Mouse (Mus musculus) E14TG2a.4 (cell line): ENCODE data around the gene Kirrel3.

Source experiments
- H3K27me3 ChIP-seq: 2 replicates; pipeline ENCODE4 v1.6.1; 2014; ENCODE audit warnings: low read length, control low read depth; ENCODE audit not compliant: insufficient read depth
- H3K36me3 ChIP-seq: 2 replicates; pipeline ENCODE4 v1.6.1; 2014; ENCODE audit warnings: low read length, control low read depth; ENCODE audit not compliant: insufficient read depth
- H3K4me1 ChIP-seq: replicated peaks from 2 replicates; pipeline ENCODE4 v1.6.1; 2014; ENCODE audit warnings: low read depth, low read length, control low read depth
- H3K4me3 ChIP-seq: replicated peaks from 2 replicates; pipeline ENCODE4 v1.5.1; 2014; ENCODE audit warnings: mild to moderate bottlenecking, low read length
- H3K9me3 ChIP-seq: 2 replicates; pipeline ENCODE4 v1.6.1; 2014; ENCODE audit warnings: low read length, control low read depth
- CTCF ChIP-seq: conservative IDR thresholded peaks from 2 replicates; pipeline ENCODE4 v1.5.1; 2014; ENCODE audit warnings: low read length
- NANOG ChIP-seq: IDR thresholded peaks from 2 replicates; pipeline ENCODE4 v1.6.1; 2014; ENCODE audit warnings: borderline replicate concordance, low read length, mixed read lengths
- POU5F1 ChIP-seq: IDR thresholded peaks from 2 replicates; pipeline ENCODE4 v1.6.1; 2014; ENCODE audit warnings: low read length, borderline replicate concordance

The Kirrel3 gene

DNA sequence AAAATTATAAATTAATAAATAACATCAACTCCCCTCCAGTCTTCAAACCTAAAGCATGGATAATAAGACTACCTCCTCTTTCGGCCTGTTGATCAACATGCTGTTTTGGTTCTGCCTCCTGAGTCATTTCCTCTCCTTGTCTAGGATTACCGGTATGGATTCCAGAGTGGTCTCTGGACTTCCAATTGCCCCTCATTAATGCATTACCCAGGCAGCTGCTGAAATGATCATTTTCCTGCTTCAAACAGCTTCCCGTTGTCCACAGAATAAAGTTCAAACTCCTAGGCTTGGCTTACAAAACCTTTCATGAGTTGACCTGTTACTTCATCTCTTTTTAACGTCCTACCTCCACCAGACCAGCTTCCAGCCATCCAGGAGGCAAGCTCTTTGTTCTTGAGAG is 309.5 kb downstream of the Kirrel3 start:
- Histone ChIP-seq H3K4me1 (no peaks in the 10 kb centered on the region), H3K27me3 (no peaks in the 10 kb centered on the region), H3K36me3 (no peaks in the 10 kb centered on the region), H3K4me3 (no peak overlapping the region), H3K9me3 (peaks cover 5% of the 10 kb centered on the region; the same call in 1 of the 2 replicates)
- TF ChIP-seq POU5F1 (no peak), NANOG (no peak), CTCF (no peak)

DNA sequence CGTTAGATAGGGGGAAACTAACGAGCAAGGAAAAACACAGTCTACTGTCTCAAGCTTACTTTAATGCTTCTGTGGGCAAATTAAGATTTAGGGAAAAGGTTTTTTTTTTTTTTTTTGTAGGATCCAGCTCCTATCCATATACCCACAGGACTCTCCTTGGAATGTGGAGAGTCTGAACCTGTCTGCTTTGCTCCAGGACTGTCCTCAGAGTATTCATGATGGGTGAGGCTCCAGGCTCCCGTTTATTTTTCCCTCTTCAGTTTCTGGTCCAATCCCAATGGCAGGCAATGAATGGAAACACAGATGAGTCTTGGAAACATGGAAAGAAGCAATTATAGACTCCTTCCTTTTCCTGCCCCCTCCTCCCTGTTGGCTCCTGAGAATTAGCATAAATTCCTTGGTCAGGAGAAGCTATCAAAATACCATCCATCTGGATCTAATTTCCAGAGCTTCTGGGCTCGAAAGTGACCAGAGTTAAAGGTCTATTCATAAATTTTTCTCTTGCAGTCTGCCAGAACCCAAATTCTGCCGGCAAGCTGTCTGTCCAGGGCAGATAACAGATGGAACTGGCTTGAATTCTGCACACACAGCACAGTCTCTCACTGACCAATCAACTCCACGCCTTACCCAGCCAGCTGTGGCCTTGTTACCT is 312.1 kb downstream of the Kirrel3 start:
- H3K4me1 ChIP-seq: no peaks in the 10 kb centered on the region
- no peaks in the 10 kb centered on the region; the same call in 1 of the 2 replicates for H3K27me3 ChIP-seq
- H3K36me3 ChIP-seq: no peaks in the 10 kb centered on the region
- H3K9me3 ChIP-seq: peaks cover 5% of the 10 kb centered on the region; the same call in 1 of the 2 replicates
- H3K4me3 ChIP-seq: no peak overlapping the region
- no peak for TF ChIP-seq CTCF
- TF ChIP-seq NANOG: no peak
- no peak for TF ChIP-seq POU5F1

DNA sequence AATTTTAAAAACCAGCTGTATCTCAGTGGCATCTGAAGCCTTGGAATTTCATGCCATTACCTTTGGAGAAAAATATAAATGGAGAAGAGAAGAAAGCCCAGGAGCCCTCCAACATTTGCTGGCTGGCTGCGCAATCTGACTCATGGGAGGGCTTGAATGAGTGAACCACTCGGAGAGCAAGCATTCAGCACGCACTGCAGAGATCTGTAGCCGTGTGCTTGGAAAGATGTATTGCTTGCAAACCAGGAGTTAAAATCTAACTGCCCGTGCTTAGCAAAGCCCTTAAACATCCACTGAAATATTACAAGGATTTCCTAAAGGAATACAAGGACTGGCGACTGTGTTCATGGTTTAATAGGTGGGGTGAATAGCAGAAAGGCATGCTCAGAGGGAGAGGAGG is 316.0 kb downstream of the Kirrel3 start:
- Histone ChIP-seq H3K36me3 (no peaks in the 10 kb centered on the region), H3K4me1 (no peaks in the 10 kb centered on the region)
- TF ChIP-seq NANOG (no peak), POU5F1 (no peak), CTCF (no peak)

GRCm38 (mm10) chr9:34806854-34807253 is 321.2 kb downstream of the Kirrel3 start:
- Histone ChIP-seq H3K36me3 (no peaks in the 10 kb centered on the region), H3K4me1 (no peaks in the 10 kb centered on the region), H3K27me3 (peaks cover 4% of the 10 kb centered on the region; the same call in 1 of the 2 replicates), H3K4me3 (no peak overlapping the region), H3K9me3 (no peaks in the 10 kb centered on the region)
- TF ChIP-seq NANOG: no peak
- TF ChIP-seq CTCF: no peak
- TF ChIP-seq POU5F1: no peak

More for the DNA sequence above, 316.0 kb downstream of the Kirrel3 start:
- peaks cover 5% of the 10 kb centered on the region; the same call in 1 of the 2 replicates for H3K9me3 ChIP-seq
- no peak overlapping the region for H3K4me3 ChIP-seq
- no peaks in the 10 kb centered on the region; the same call in 1 of the 2 replicates for H3K27me3 ChIP-seq

DNA sequence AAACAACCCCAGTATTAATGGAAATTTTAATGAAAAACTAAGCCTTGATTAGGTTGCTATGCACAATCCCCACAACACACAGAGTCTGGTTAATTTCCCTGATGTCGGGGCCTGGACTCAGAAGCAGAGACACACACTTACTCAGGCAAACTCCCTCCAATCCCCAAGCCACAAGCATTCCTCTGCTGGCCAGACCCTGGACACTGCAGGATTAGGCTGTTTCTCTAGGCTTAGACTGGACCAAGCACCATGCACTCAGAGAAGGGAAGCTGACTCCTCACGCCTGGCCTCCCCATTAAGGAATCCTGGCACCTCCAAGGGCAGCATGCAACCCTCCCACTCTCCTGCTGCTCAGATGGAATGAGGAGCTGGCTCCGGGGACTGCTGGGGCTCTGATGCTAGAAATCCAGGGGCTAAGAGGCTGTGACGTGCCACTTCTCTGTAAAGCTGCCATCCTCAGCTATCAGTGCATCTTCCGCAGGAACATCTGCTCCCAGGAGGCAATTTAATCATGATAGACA is 324.4 kb downstream of the Kirrel3 start:
- Histone ChIP-seq H3K9me3 (no peaks in the 10 kb centered on the region), H3K27me3 (0 out of 2 replicates have a peak, but pooled peaks cover 4% of the 10 kb centered on the region), H3K4me3 (no peak overlapping the region), H3K36me3 (no peaks in the 10 kb centered on the region), H3K4me1 (no peaks in the 10 kb centered on the region)
- TF ChIP-seq NANOG (no peak), POU5F1 (no peak), CTCF (no peak)

- Histone ChIP-seq H3K27me3 (peaks cover 4% of the 10 kb centered on the region; the same call in 1 of the 2 replicates), H3K9me3 (no peaks in the 10 kb centered on the region), H3K36me3 (no peaks in the 10 kb centered on the region), H3K4me3 (no peak overlapping the region), H3K4me1 (0 out of 2 replicates have a peak, but pooled peaks cover 2% of the 10 kb centered on the region)
- TF ChIP-seq NANOG: no peak
- no peak for TF ChIP-seq POU5F1
- no peak for TF ChIP-seq CTCF
Observed at GRCm38 (mm10) chr9:34818325-34818976, 332.8 kb downstream of the Kirrel3 start.

GRCm38 (mm10) chr9:34824358-34825088 is 338.8 kb downstream of the Kirrel3 start:
- Histone ChIP-seq H3K36me3 (no peaks in the 10 kb centered on the region), H3K4me1 (no peaks in the 10 kb centered on the region), H3K27me3 (peaks cover 5% of the 10 kb centered on the region), H3K9me3 (no peaks in the 10 kb centered on the region), H3K4me3 (no peak overlapping the region)
- TF ChIP-seq NANOG (no peak), POU5F1 (no peak), CTCF (no peak)

DNA sequence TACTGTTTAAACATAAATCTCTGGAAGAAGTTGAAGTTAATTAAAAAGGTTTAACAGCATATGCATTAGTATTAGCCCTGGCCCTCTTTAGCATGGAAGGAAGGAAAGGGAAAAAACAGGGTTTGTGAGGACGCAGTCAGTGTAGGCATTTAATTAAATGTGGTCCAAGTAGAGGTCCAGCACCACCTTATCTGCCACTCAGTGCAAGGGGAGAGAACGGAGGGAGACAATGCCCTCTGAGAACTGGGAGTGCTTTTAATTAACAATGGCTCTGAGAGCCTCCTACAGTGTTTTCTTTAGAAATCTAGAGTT is 339.4 kb downstream of the Kirrel3 start:
- Histone ChIP-seq H3K4me3 (no peak overlapping the region), H3K4me1 (no peaks in the 10 kb centered on the region), H3K9me3 (no peaks in the 10 kb centered on the region), H3K27me3 (peaks cover 5% of the 10 kb centered on the region), H3K36me3 (no peaks in the 10 kb centered on the region)
- TF ChIP-seq CTCF (no peak), NANOG (no peak), POU5F1 (no peak)
